Mouse (Mus musculus) embryonic facial prominence, embryonic 15.5 days (tissue): ENCODE measurements around the gene Tbc1d7. TPM values are rescaled to one million over a fixed set of nuclear protein-coding genes. Genes with fewer than 3 reads are reported as not detected.
A peak's percentile ranks its signal among the peaks of the same experiment; 100 is the strongest.

Experiments
- ATAC-seq: fragments of 200-750 bp; cut with Nextera tagmentation; 2 replicates; pipeline ENCODE4 v1.8.0; 2017; ENCODE audit warnings: low read depth, moderate TSS enrichment; ENCODE audit not compliant: insufficient number of reproducible peaks, low FRiP score, low TSS enrichment
- H3K27ac ChIP-seq: fragments of 300-500 bp; sonication (generic); replicated peaks from 2 replicates; pipeline ENCODE4 v1.5.1; 2015; ENCODE audit warnings: mild to moderate bottlenecking, inconsistent platforms
- H3K27me3 ChIP-seq: fragments of 300-500 bp; sonication (generic); 2 replicates; pipeline ENCODE4 v1.6.1; 2015; ENCODE audit warnings: inconsistent platforms
- H3K36me3 ChIP-seq: fragments of 300-500 bp; sonication (generic); 2 replicates; pipeline ENCODE4 v1.6.1; 2015; ENCODE audit warnings: mild to moderate bottlenecking, inconsistent platforms
- H3K4me1 ChIP-seq: fragments of 300-500 bp; sonication (generic); 2 replicates; pipeline ENCODE4 v1.6.1; 2015; ENCODE audit warnings: inconsistent platforms
- H3K4me2 ChIP-seq: fragments of 300-500 bp; sonication (generic); replicated peaks from 2 replicates; pipeline ENCODE4 v1.6.1; 2015; ENCODE audit warnings: mild to moderate bottlenecking, inconsistent platforms
- H3K4me3 ChIP-seq: fragments of 300-500 bp; sonication (generic); replicated peaks from 2 replicates; pipeline ENCODE4 v1.5.1; 2015; ENCODE audit warnings: mild to moderate bottlenecking, inconsistent platforms
- H3K9ac ChIP-seq: fragments of 300-500 bp; sonication (generic); 2 replicates; pipeline ENCODE4 v1.6.1; 2015; ENCODE audit warnings: inconsistent platforms
- H3K9me3 ChIP-seq: fragments of 300-500 bp; sonication (generic); replicated peaks from 2 replicates; pipeline ENCODE4 v1.6.1; 2016; ENCODE audit warnings: inconsistent platforms
- WGBS: fragments of 180-500 bp; shearing (Covaris S2); methylation state at CpG from one replicate; pipeline ENCODE4 v1.1.7; 2015; 5-methylcytosine and 5-hydroxymethylcytosine counted together
- polyA plus RNA-seq: library from polyadenylated mRNA; unstranded; fragments of >200 nt; fragmentation: Nextera tagmentation; extraction: Ambion mirVana; gene quantifications from 2 replicates; pipeline ENCODE4 v1.2.1, GENCODE M21; 2015

Gene Tbc1d7
- polyA plus RNA-seq, 1 experiment from 2014 or later: 41.3 TPM

GRCm38 (mm10) chr13:43193266-43193665 lies 22.0 kb upstream of the Tbc1d7 start:
- Histone ChIP-seq H3K4me1 (peaks cover 6% of the 10 kb centered on the region; the same call in 1 of the 2 replicates), H3K36me3 (no peaks in the 10 kb centered on the region), H3K9ac (no peak overlapping the region), H3K4me3 (no peak overlapping the region), H3K9me3 (no peaks in the 10 kb centered on the region), H3K27ac (no peak overlapping the region), H3K27me3 (no peaks in the 10 kb centered on the region), H3K4me2 (no peak overlapping the region)
- WGBS: 33% methylated on average over 7 of the region's 7 CpGs
- no peak for ATAC-seq

DNA sequence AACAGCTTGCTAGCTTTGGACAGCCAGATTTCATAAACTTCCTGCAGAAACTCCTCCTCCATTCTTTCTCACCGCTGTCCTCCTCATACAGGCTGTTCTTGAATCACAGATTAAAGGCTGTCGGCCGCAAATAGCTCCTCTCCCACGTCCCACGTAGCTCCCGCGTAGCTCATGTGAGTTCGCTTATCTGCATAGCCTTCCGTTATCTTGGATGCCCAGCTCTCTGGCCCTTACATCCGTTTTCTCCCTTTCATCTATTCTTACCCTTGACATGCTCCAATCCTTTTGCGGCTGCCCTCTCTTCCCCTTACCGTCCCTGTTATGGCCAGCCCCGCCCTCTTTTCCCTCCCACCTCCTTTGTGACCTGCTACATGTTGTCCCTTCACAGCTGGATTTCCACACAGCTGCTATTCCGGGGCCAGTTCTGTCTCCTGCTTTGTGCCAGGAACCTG lies 20.5 kb upstream of the Tbc1d7 start:
- no peak for ATAC-seq
- 26% methylated on average over 14 of the region's 14 CpGs for WGBS
- H3K27ac ChIP-seq: no peak overlapping the region
- H3K9ac ChIP-seq: no peak overlapping the region
- H3K4me1 ChIP-seq: peaks cover 6% of the 10 kb centered on the region; the same call in 1 of the 2 replicates
- no peak overlapping the region for H3K4me3 ChIP-seq
- H3K9me3 ChIP-seq: no peaks in the 10 kb centered on the region
- peak overlapping the region; percentile 28 for H3K4me2 ChIP-seq
- H3K27me3 ChIP-seq: no peaks in the 10 kb centered on the region
- H3K36me3 ChIP-seq: no peaks in the 10 kb centered on the region

GRCm38 (mm10) chr13:43191290-43191689 lies 20.0 kb upstream of the Tbc1d7 start:
- Histone ChIP-seq H3K9me3 (no peaks in the 10 kb centered on the region), H3K27me3 (no peaks in the 10 kb centered on the region), H3K27ac (no peak overlapping the region), H3K36me3 (no peaks in the 10 kb centered on the region), H3K4me1 (peaks cover 6% of the 10 kb centered on the region; the same call in 1 of the 2 replicates), H3K9ac (no peak overlapping the region), H3K4me3 (no peak overlapping the region), H3K4me2 (no peak overlapping the region)
- WGBS: 21% methylated on average over 2 of the region's 2 CpGs
- ATAC-seq: no peak

GRCm38 (mm10) chr13:43187736-43188135 lies 16.4 kb upstream of the Tbc1d7 start:
- no peak for ATAC-seq
- peaks cover 13% of the 10 kb centered on the region; the same call in 1 of the 2 replicates for H3K4me1 ChIP-seq
- no peak overlapping the region for H3K4me2 ChIP-seq
- no peak overlapping the region for H3K9ac ChIP-seq
- 85% methylated on average over 4 of the region's 4 CpGs for WGBS
- H3K9me3 ChIP-seq: no peaks in the 10 kb centered on the region
- H3K36me3 ChIP-seq: no peaks in the 10 kb centered on the region
- no peak overlapping the region for H3K4me3 ChIP-seq
- H3K27me3 ChIP-seq: no peaks in the 10 kb centered on the region
- no peak overlapping the region for H3K27ac ChIP-seq

DNA sequence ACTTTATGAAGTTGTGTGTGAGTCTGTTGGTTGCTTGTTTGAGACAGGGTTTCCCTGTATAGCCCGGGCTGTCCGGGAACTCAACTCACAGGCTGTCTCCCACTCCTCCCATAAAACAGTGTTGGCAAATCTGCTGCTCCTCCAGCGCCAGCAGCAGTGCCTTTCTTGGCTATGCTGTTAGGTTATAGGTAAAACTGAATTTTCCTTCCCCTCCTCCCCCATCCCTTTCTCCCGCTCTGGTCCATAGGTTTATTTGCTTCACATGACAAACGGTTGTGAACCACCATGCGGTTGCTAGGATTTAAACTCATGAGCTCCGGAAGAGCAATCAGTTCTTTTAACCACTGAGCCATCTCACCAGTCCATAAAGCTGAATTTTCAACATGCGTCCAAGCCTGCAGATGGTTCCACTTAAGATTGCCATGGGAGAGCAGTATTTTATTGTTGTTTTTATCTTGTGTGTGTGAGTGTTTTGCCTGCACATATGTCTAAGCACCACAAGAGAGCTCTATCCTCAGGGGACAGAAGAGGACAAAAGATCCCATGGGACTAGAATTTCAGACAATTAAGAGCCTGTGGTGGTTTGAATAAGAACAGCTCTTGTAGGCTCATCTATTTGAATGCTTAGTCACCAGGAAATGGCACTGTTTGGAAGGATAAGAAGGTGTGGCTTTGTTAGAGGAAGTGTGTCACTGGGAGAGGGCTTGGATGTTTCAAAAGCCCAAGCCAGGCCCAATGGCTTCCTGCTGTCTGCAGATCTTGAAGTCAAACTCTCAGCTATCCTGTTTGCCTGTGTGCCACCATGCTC lies 12.2 kb upstream of the Tbc1d7 start:
- no peaks in the 10 kb centered on the region for H3K9me3 ChIP-seq
- peak overlapping the region; percentile 69; the same call in 1 of the 2 replicates for H3K27ac ChIP-seq
- peak overlapping the region; percentile 15; the same call in 1 of the 2 replicates for H3K9ac ChIP-seq
- H3K4me2 ChIP-seq: peak overlapping the region; percentile 49
- no peaks in the 10 kb centered on the region for H3K36me3 ChIP-seq
- ATAC-seq: peak; percentile 83
- H3K27me3 ChIP-seq: peaks cover 3% of the 10 kb centered on the region; the same call in 1 of the 2 replicates
- 35% methylated on average over 8 of the region's 8 CpGs for WGBS
- H3K4me1 ChIP-seq: peaks cover 10% of the 10 kb centered on the region; the same call in 1 of the 2 replicates
- H3K4me3 ChIP-seq: peak overlapping the region; percentile 40

DNA sequence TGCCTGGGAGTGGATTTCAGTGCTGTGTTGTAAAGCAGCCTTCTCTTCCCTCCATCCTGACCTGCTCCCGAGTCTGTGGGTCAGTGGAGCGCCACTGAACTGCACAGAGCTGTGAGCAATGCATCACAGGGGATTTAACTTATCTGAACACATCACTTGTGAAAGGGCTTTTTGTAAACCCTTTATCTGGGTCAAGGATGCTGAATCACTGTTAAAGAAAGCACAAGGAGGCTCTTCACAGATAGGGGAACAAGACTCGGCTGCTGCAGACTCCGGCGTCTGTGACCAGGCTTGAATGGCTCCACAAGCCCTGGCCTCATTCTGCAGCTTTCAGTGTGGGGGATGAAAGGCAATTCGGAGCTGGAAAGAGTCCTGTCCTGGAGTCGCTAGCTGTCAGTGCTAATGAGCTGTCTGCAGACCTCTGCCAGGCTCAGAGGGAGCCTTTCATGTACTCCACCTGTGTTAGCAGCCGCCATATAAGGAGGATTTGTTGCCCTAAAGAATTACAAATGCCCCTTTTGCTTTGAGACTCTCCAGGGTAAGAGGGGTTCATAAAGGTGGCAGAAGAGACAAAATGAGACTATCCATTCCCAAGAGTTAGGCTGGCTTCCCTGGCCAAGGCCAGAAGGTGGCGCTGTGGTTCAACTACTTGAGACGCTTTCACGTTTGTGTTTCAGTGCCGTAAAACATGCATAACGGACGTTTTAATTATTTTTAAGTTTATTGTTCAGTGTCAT lies 11.3 kb upstream of the Tbc1d7 start:
- Histone ChIP-seq H3K27ac (peak overlapping the region; percentile 69; the same call in 1 of the 2 replicates), H3K9ac (peak overlapping the region; percentile 15; the same call in 1 of the 2 replicates)

GRCm38 (mm10) chr13:43181104-43181503 lies 9.8 kb upstream of the Tbc1d7 start:
- no peak for ATAC-seq
- Histone ChIP-seq H3K4me2 (no peak overlapping the region), H3K9me3 (no peaks in the 10 kb centered on the region), H3K4me1 (peaks cover 10% of the 10 kb centered on the region; the same call in 1 of the 2 replicates), H3K9ac (no peak overlapping the region), H3K4me3 (no peak overlapping the region), H3K36me3 (no peaks in the 10 kb centered on the region), H3K27ac (no peak overlapping the region), H3K27me3 (peaks cover 3% of the 10 kb centered on the region; the same call in 1 of the 2 replicates)
- WGBS: 55% methylated on average over 7 of the region's 7 CpGs

More for the DNA sequence above, 11.3 kb upstream of the Tbc1d7 start:
- peak; percentile 27 for ATAC-seq
- peaks cover 10% of the 10 kb centered on the region; the same call in 1 of the 2 replicates for H3K4me1 ChIP-seq
- H3K4me3 ChIP-seq: peak overlapping the region; percentile 40
- peaks cover 3% of the 10 kb centered on the region; the same call in 1 of the 2 replicates for H3K27me3 ChIP-seq
- H3K36me3 ChIP-seq: no peaks in the 10 kb centered on the region
- WGBS: 18% methylated on average over 14 of the region's 14 CpGs
- peak overlapping the region; percentile 49 for H3K4me2 ChIP-seq
- no peaks in the 10 kb centered on the region for H3K9me3 ChIP-seq

DNA sequence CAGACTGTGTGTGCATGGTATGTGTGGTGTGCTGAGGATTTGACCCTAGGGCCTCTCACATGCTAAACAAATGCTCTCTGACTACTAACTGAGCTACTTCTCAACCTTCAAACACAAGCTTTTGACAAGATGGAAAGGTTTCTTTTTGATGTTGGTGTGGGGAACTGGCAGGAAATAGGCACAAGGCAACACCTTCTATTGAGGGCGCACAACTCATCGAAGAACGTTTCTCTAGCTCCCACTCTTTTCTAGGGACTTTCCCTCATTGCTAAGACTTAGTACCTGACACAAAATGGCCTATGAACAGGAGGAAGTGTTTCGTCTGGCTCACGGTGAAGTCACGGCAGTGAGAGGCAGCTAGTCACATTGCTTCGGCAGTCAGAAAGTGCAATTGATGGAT lies 6.0 kb upstream of the Tbc1d7 start:
- 87% methylated on average over 7 of the region's 7 CpGs for WGBS
- Histone ChIP-seq H3K4me3 (no peak overlapping the region), H3K9ac (no peak overlapping the region), H3K4me2 (no peak overlapping the region), H3K27ac (no peak overlapping the region), H3K4me1 (peaks cover 3% of the 10 kb centered on the region), H3K27me3 (peaks cover 3% of the 10 kb centered on the region; the same call in 1 of the 2 replicates), H3K36me3 (no peaks in the 10 kb centered on the region), H3K9me3 (no peaks in the 10 kb centered on the region)
- no peak for ATAC-seq

DNA sequence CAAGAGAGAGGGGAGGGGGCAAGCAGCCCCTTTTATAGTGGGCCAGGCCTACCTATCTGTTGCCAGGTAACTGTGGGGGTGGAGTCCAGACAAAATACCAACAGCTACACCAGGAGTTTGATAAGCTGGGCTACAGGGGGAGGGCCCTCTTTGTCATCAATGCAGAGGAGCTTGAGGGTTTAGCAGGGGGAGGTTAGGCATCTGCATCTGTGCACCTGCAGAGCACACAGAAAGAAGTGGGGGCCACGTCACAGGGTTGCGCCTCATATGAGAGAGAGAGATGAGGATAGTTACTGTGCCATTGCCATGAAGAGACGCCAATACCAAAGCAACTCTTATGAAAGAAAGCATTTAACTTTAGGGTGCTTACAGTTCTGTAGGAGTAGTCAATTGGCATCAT lies 5.4 kb upstream of the Tbc1d7 start:
- Histone ChIP-seq H3K9me3 (no peaks in the 10 kb centered on the region), H3K4me1 (peaks cover 10% of the 10 kb centered on the region), H3K4me3 (no peak overlapping the region), H3K27me3 (no peaks in the 10 kb centered on the region), H3K27ac (no peak overlapping the region), H3K36me3 (no peaks in the 10 kb centered on the region), H3K4me2 (no peak overlapping the region), H3K9ac (no peak overlapping the region)
- WGBS: 93% methylated on average over 3 of the region's 3 CpGs
- ATAC-seq: no peak

GRCm38 (mm10) chr13:43173262-43173661 lies 2.0 kb upstream of the Tbc1d7 start:
- ATAC-seq: no peak
- Histone ChIP-seq H3K9me3 (no peaks in the 10 kb centered on the region), H3K36me3 (0 out of 2 replicates have a peak, but pooled peaks cover 7% of the 10 kb centered on the region), H3K27me3 (no peaks in the 10 kb centered on the region), H3K4me2 (no peak overlapping the region), H3K27ac (no peak overlapping the region), H3K9ac (no peak overlapping the region), H3K4me3 (no peak overlapping the region), H3K4me1 (peaks cover 10% of the 10 kb centered on the region)
- WGBS: 16% methylated on average over 9 of the region's 9 CpGs
